Mouse (Mus musculus) heart, embryonic 13.5 days (tissue): ENCODE data around the gene Ttll3. TPM values are rescaled to one million over a fixed set of nuclear protein-coding genes. Genes with fewer than 3 reads are reported as not detected.

ENCODE experiments used
- ATAC-seq: fragments of 200-750 bp; cut with Nextera tagmentation; 2 replicates; pipeline ENCODE4 v1.8.0; 2017; ENCODE audit warnings: moderate TSS enrichment; ENCODE audit not compliant: insufficient number of reproducible peaks, low FRiP score, low TSS enrichment; ENCODE audit errors: extremely low read depth
- H3K27ac ChIP-seq: fragments of 300-500 bp; sonication (generic); replicated peaks from 2 replicates; pipeline ENCODE4 v1.5.1; 2015; ENCODE audit warnings: moderate library complexity, mild to moderate bottlenecking, inconsistent platforms
- H3K27me3 ChIP-seq: fragments of 300-500 bp; sonication (generic); replicated peaks from 2 replicates; pipeline ENCODE4 v1.6.1; 2015; ENCODE audit warnings: mild to moderate bottlenecking, inconsistent platforms
- H3K36me3 ChIP-seq: fragments of 300-500 bp; sonication (generic); 2 replicates; pipeline ENCODE4 v1.6.1; 2015; ENCODE audit warnings: mild to moderate bottlenecking, inconsistent platforms
- H3K4me1 ChIP-seq: fragments of 300-500 bp; sonication (generic); 2 replicates; pipeline ENCODE4 v1.6.1; 2015; ENCODE audit warnings: inconsistent platforms
- H3K4me2 ChIP-seq: fragments of 300-500 bp; sonication (generic); 2 replicates; pipeline ENCODE4 v1.6.1; 2015; ENCODE audit warnings: inconsistent platforms, mild to moderate bottlenecking, moderate library complexity
- H3K4me3 ChIP-seq: fragments of 300-500 bp; sonication (generic); 2 replicates; pipeline ENCODE4 v1.5.1; 2015; ENCODE audit warnings: moderate library complexity, mild to moderate bottlenecking, inconsistent platforms
- H3K9ac ChIP-seq: fragments of 300-500 bp; sonication (generic); 2 replicates; pipeline ENCODE4 v1.6.1; 2015; ENCODE audit warnings: inconsistent platforms, mild to moderate bottlenecking, moderate library complexity
- H3K9me3 ChIP-seq: fragments of 300-500 bp; sonication (generic); 2 replicates; pipeline ENCODE4 v1.6.1; 2016; ENCODE audit warnings: inconsistent platforms
- WGBS: fragments of 180-500 bp; shearing (Covaris S2); methylation state at CpG from one replicate; pipeline ENCODE4 v1.1.7; 2015; ENCODE audit warnings: mixed read lengths; 5-methylcytosine and 5-hydroxymethylcytosine counted together
- polyA plus RNA-seq: library from polyadenylated mRNA; unstranded; fragments of >200 nt; fragmentation: Nextera tagmentation; extraction: Ambion mirVana; gene quantifications from 2 replicates; pipeline ENCODE4 v1.2.1, GENCODE M21; 2015

Ttll3 gene
- polyA plus RNA-seq, 1 experiment from 2014 or later: 2.0 TPM

DNA sequence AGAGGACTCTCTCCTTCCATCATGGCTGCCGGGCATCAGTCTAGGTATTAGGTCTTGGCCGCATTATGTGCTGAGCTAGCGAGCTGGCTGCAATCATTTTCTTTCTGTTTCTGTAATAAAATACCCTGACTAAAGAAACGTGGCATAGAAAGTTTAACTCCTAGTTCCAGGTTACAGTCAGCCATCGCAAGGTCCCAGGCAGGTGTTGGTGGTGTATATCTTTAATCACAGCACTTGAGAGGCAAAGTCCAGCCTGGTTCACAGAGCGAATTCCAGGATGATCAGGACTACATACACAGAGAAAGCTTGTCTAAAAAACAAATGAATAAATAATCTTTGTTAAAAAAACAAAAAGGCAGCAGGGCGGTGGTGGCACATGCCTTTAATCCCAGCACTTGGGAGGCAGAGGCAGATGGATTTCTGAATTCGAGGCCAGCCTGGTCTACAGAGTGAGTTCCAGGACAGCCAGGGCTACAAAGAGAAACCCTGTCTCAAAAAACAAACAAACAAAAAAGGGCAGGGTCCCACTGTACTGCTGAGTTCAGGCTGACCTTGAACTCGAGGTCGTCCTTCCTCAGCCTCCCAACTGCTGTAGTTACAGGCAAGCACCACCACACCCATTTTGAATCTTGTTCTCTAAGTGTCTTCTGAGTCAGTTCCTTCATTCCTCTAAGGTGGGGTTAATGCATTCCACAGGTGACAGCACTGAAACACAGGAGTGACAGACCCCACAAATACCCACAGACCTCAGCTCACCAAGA lies 7.4 kb downstream of the Ttll3 start:
- Histone ChIP-seq H3K9me3 (no peaks in the 10 kb centered on the region; the same call in 1 of the 2 replicates), H3K4me3 (no peak overlapping the region), H3K27ac (no peak overlapping the region), H3K9ac (no peak overlapping the region), H3K36me3 (peaks cover 10% of the 10 kb centered on the region), H3K4me2 (no peak overlapping the region), H3K4me1 (peaks cover 20% of the 10 kb centered on the region), H3K27me3 (no peaks in the 10 kb centered on the region)
- 84% methylated on average over 10 of the region's 10 CpGs for WGBS
- no peak for ATAC-seq

DNA sequence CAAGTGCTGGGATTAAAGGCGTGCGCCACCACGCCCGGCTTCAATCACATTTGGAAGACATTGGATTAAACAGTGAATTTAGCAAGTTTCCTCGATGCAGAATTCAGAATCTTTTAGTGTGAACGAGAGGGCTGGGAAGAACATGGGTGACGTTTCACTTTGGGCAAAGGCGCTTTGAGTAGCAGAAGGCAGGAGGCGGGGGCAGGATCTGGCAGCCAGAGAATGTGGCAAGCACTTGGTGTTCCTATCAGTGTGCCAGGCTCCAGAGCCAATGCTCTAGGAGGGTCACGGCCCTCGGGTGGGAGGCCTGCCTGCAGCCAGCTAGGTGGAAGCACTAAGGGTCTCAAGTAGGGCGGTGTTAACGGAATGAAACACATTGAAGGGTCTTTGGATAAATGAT lies 13.0 kb downstream of the Ttll3 start:
- no peaks in the 10 kb centered on the region for H3K4me1 ChIP-seq
- no peak overlapping the region for H3K4me2 ChIP-seq
- no peak overlapping the region for H3K9ac ChIP-seq
- H3K9me3 ChIP-seq: no peaks in the 10 kb centered on the region
- 84% methylated on average over 13 of the region's 13 CpGs for WGBS
- H3K36me3 ChIP-seq: peaks cover 10% of the 10 kb centered on the region
- no peaks in the 10 kb centered on the region for H3K27me3 ChIP-seq
- ATAC-seq: no peak
- no peak overlapping the region for H3K27ac ChIP-seq
- no peak overlapping the region for H3K4me3 ChIP-seq

DNA sequence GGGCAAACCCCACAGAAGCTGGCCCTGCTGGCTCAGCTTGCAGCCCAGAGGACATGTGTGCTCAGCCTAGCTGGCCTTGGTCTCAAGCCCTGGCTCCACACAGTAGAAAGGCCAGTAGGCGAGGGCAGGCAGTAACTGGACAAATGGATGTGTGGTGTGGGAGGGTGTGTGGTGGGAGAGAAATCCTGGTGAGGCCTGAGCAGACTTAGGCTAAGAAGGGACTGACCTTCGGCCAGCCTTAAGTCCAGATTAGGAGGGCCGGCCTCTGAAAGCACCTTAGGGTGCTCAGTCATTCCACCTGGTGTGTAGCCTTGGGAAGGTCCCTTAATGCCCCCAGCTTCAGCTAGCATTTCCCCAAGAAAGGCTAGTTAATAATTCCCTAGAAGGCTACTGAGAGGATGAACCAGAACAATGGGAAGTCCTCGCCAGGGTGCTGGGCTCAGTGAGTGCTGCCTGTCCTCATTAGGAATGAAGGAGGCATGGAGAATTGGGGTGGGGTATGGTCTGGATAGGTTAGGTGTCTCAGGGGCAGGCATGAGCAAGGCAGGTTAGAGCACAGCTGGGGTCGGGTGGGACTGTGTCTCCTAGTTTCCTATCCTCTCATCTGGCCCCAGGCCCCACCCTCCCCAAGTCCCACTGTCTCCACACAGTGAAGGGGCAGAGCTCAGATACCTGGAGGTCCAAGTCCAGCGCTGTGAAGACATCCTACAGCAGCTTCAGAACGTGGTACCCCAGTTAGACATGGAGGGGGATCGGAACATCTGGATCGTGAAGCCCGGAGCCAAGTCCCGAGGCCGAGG lies 15.8 kb downstream of the Ttll3 start:
- Histone ChIP-seq H3K4me2 (no peak overlapping the region), H3K27ac (no peak overlapping the region), H3K4me3 (no peak overlapping the region), H3K9ac (no peak overlapping the region), H3K9me3 (no peaks in the 10 kb centered on the region), H3K4me1 (no peaks in the 10 kb centered on the region), H3K27me3 (no peaks in the 10 kb centered on the region), H3K36me3 (peaks cover 10% of the 10 kb centered on the region)
- WGBS: 76% methylated on average over 12 of the region's 12 CpGs
- no peak for ATAC-seq

DNA sequence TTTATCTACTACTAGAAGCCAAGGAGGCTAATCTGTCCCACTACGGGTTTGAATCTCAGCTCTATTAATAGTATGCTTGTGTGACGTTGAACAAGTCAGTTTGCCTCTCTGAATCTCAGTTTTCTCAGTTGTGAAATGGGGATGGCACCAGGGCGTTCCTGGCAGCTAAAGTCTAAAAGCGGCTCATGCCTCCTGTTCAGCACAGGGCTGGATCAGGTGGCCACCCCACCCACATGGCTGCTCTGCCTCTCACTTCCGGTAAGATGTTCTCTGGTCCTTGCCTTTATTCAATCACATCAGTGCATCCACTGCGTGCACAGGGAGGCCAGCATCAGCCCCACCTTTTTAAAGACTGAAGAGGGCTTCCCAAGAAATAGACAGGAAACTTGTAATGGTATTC lies 16.4 kb downstream of the Ttll3 start:
- H3K36me3 ChIP-seq: peaks cover 10% of the 10 kb centered on the region
- H3K27ac ChIP-seq: no peak overlapping the region
- no peaks in the 10 kb centered on the region for H3K4me1 ChIP-seq
- no peaks in the 10 kb centered on the region for H3K27me3 ChIP-seq
- no peak overlapping the region for H3K4me2 ChIP-seq
- WGBS: 70% methylated on average over 6 of the region's 6 CpGs
- no peak for ATAC-seq
- H3K4me3 ChIP-seq: no peak overlapping the region
- H3K9me3 ChIP-seq: no peaks in the 10 kb centered on the region
- H3K9ac ChIP-seq: no peak overlapping the region

DNA sequence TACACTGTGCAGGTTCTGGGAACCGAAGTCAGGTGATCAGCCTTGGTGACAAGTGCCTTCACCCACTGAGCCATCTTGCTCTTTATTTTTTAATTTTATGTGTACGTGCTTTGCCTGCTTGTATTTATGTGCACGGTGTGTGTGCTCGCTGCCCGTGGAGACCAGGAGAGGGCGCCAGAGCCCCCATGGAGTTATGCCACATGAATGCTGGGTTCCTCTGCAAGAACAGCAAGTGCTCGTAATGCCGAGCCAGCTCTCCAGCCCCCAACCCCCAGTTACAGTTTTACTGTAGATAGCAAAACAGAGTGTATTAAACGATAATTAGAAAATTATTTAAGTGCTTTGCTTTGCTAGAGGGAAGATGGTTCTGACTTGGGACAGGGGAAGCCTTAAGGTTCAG lies 17.6 kb downstream of the Ttll3 start:
- no peak for ATAC-seq
- no peak overlapping the region for H3K9ac ChIP-seq
- no peaks in the 10 kb centered on the region for H3K27me3 ChIP-seq
- no peak overlapping the region for H3K4me2 ChIP-seq
- no peaks in the 10 kb centered on the region for H3K9me3 ChIP-seq
- no peaks in the 10 kb centered on the region for H3K4me1 ChIP-seq
- WGBS: 72% methylated on average over 9 of the region's 9 CpGs
- peaks cover 10% of the 10 kb centered on the region for H3K36me3 ChIP-seq
- no peak overlapping the region for H3K27ac ChIP-seq
- H3K4me3 ChIP-seq: no peak overlapping the region

DNA sequence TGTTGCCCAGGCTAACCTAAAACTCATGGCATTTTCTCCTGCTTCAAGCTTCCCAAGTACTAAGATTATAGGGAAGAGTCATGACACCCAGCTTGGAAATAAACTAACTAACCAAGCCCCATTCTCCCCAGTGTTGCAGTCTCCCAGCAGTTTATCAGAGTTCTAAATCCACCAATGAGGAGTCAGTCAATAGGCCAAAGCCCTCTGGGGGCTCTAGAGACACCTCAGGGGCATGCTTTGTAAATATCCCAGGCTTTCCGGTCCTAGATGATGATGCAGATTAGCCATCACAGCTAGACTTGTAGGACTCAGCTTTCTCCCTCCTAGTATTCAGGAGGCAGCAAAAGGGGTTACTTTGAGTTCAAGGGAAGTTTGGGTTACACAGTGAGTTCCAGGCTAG lies 20.9 kb downstream of the Ttll3 start:
- no peak overlapping the region for H3K4me2 ChIP-seq
- ATAC-seq: no peak
- no peaks in the 10 kb centered on the region for H3K9me3 ChIP-seq
- no peaks in the 10 kb centered on the region for H3K27me3 ChIP-seq
- 60% methylated on average over 1 of the region's 1 CpGs for WGBS
- no peaks in the 10 kb centered on the region for H3K4me1 ChIP-seq
- H3K36me3 ChIP-seq: peaks cover 18% of the 10 kb centered on the region
- H3K9ac ChIP-seq: no peak overlapping the region
- H3K27ac ChIP-seq: no peak overlapping the region
- no peak overlapping the region for H3K4me3 ChIP-seq

DNA sequence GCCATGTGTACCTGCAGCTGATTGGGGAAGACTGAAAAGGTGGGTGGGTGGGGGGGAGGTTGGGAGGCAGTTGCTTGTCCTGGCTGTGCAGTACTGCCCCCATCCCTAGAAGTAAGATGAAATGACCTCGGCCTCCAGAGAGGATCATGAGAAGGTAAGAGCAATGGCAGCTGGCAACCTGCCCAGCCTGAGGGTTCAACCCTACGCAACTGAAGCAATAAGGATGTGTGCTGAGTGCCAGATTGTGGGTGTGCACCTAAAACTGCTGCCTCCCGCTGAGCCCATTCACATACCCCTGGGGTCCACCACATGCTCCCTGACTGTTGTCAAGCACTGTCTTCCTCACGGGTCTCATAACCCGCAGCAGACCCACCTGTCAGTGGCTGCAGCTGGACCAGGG lies 27.4 kb downstream of the Ttll3 start:
- no peaks in the 10 kb centered on the region for H3K9me3 ChIP-seq
- WGBS: 65% methylated on average over 5 of the region's 5 CpGs
- H3K4me2 ChIP-seq: no peak overlapping the region
- H3K36me3 ChIP-seq: peaks cover 24% of the 10 kb centered on the region
- H3K9ac ChIP-seq: no peak overlapping the region
- peaks cover 15% of the 10 kb centered on the region for H3K4me1 ChIP-seq
- no peak overlapping the region for H3K4me3 ChIP-seq
- no peak for ATAC-seq
- no peaks in the 10 kb centered on the region for H3K27me3 ChIP-seq
- H3K27ac ChIP-seq: no peak overlapping the region

DNA sequence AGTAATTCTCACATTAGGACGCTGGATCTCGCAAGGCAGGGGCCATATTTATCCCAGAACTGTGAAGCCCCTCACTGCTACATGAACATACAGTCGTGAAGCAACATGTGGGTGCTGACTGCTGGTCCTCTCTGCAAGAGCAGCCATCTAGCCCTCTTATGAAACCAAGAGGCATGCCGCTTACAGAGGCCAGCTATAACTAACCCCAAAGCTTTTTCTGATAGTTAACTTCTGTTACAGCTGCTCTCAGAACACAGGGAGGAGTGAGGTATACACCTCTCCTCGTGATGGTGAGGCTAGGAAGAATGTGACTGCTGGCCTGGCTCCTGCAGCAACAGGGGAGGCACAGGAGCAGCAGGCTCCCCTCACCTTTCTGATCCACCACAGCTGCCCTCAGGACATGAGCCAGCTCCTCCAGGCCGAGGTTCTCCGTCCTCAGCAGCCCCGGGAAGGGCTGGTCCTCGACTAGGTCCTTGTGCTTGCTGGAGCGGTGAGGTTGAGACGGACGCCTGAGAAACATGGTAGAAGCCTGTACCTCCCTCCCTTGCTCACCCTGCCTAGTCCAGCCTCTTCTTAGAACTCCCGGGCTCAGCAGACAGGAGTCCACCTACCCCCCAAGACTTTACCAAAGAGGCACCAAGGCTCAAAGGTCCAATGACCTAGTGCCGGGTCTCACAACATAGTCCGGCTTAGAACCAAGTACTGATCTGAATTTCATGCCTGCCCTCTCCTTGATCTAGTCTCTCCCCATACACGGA lies 29.6 kb downstream of the Ttll3 start:
- Histone ChIP-seq H3K4me1 (peaks cover 15% of the 10 kb centered on the region), H3K36me3 (peaks cover 24% of the 10 kb centered on the region), H3K27ac (peak overlapping the region; percentile 29), H3K9ac (peak overlapping the region; percentile 88), H3K9me3 (no peaks in the 10 kb centered on the region), H3K4me2 (peak overlapping the region; percentile 77), H3K4me3 (peak overlapping the region; percentile 74), H3K27me3 (no peaks in the 10 kb centered on the region)
- 11% methylated on average over 16 of the region's 16 CpGs for WGBS
- 0 out of 2 replicates have a peak, but pooled peaks have one; percentile 11 for ATAC-seq

DNA sequence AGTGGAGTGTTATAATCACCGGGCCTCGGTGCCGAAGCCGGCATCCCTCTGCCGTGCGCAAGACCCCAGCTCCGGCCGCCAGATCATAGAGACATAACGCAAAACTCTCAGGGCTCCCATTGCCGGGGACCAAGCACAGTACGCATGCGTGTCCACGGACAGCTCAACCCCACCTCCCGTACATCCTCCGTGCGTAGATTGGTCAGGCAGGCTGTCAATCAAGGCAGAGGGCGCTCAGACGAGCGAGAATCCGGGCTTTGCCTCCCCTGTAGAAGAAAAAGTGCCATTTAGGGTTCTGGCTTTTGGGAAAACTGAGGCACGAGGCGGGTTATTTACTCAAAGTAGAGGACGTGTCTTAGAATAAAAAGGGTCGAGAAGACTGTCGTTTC lies 30.1 kb downstream of the Ttll3 start, which contains the start of gene Rpusd3:
Gene Rpusd3 (minus strand): TSS at position 142 of the 389 bp plus-strand sequence.
- Histone ChIP-seq H3K9ac (peak within 1 kb of the TSS; percentile 88), H3K27ac (peak within 1 kb of the TSS; percentile 29), H3K4me2 (peak within 1 kb of the TSS; percentile 77), H3K27me3 (no peaks in the 10 kb centered on the region), H3K9me3 (no peaks in the 10 kb centered on the region), H3K4me1 (peaks cover 15% of the 10 kb centered on the region), H3K36me3 (peaks cover 24% of the 10 kb centered on the region), H3K4me3 (peak within 1 kb of the TSS; percentile 74)
- peak; percentile 94; the same call in 1 of the 2 replicates for ATAC-seq
- under 1% methylated on average over 25 of the region's 25 CpGs for WGBS

DNA sequence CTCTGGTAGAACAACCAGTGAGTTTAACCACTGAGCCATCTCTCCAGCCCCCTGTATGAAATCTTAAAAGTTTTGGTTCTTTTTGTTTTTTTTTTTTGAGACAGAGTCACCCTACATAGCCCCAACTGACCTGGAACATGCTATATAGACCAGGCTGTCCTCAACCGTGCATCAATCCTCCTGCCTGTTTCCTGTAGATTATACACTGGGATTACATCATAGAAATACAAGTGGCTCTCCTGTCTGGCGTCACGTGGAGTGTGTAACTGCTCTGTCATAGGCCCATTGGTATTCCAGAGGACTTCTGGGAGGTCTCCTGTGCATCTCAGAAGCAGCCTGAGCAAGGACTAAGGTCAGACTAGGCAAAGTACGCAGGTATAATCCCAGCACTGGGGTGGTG lies 33.9 kb downstream of the Ttll3 start:
- Histone ChIP-seq H3K4me2 (no peak overlapping the region), H3K9me3 (peaks cover 4% of the 10 kb centered on the region; the same call in 1 of the 2 replicates), H3K27me3 (no peaks in the 10 kb centered on the region), H3K9ac (no peak overlapping the region), H3K4me1 (peaks cover 11% of the 10 kb centered on the region), H3K36me3 (no peaks in the 10 kb centered on the region), H3K4me3 (no peak overlapping the region), H3K27ac (no peak overlapping the region)
- ATAC-seq: no peak
- WGBS: 68% methylated on average over 4 of the region's 4 CpGs

DNA sequence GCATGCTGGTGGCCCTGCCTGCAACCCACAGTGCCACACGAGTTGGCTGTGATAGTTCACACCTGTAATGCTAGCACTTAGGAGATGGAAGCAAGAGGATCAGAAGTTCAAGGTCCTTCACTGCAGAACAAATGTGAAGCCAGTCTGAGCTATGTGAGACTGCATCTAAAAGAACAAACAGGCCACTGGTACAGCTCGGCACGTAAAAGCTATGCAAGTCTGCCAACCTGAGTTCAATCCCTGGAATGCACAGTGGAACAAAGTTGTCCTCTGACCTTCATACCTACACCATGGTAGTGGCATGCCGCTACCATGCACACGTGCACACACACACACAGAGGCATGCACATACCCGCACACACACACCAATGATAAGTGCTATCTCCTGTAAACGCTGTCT lies 35.1 kb downstream of the Ttll3 start:
- H3K36me3 ChIP-seq: no peaks in the 10 kb centered on the region
- H3K9me3 ChIP-seq: peaks cover 4% of the 10 kb centered on the region; the same call in 1 of the 2 replicates
- no peaks in the 10 kb centered on the region for H3K27me3 ChIP-seq
- H3K4me3 ChIP-seq: no peak overlapping the region
- H3K4me2 ChIP-seq: no peak overlapping the region
- WGBS: 71% methylated on average over 7 of the region's 7 CpGs
- H3K27ac ChIP-seq: no peak overlapping the region
- ATAC-seq: no peak
- H3K4me1 ChIP-seq: peaks cover 4% of the 10 kb centered on the region
- H3K9ac ChIP-seq: no peak overlapping the region
